Mouse (Mus musculus) left cerebral cortex, adult 2 months (tissue): ENCODE data around the gene Syndig1. TPM values are rescaled to one million over a fixed set of nuclear protein-coding genes. Genes with fewer than 3 reads are reported as not detected.

ENCODE experiments used
- DNase-seq, 2 experiments: peaks; one replicate each; pipeline ENCODE4 v3.0.0; 2021 to 2022; ENCODE audit warnings: low spot score in 2 of 2, mixed read lengths in 1 of 2; ENCODE audit errors: extremely low spot score in 1 of 2
- H3K27ac ChIP-seq: fragments of 200-600 bp; 2 replicates; pipeline ENCODE4 v1.8.1; 2022
- H3K4me3 ChIP-seq: fragments of 200-600 bp; 2 replicates; pipeline ENCODE4 v1.8.1; 2022
- CTCF ChIP-seq: fragments of 200-600 bp; IDR thresholded peaks from 2 replicates; pipeline ENCODE4 v1.8.1; 2022; ENCODE audit warnings: antibody characterized with exemption, mild to moderate bottlenecking, moderate library complexity
- intact Hi-C: fragments of 180-260 bp; cut with DNase I; formaldehyde crosslinking; loops from one replicate; pipeline ENCODE4 v1.15.1; 2025
- total RNA-seq, 2 experiments: library from RNA; stranded (reverse); gene quantifications; 2 replicates each; pipeline ENCODE4 v1.2.3; 2021

The Syndig1 gene
- total RNA-seq, 2 experiments from 2014 or later: 61.0 to 62.6 TPM

GRCm38 (mm10) chr2:149987610-149988009, 158.6 kb downstream of the Syndig1 start:
- no peak for TF ChIP-seq CTCF
- Histone ChIP-seq H3K4me3 (no peak overlapping the region), H3K27ac (no peak overlapping the region)
- intact Hi-C loops: no loop called here
- DNase-seq: no peak

- intact Hi-C loops: no loop called here
- Histone ChIP-seq H3K4me3 (no peak overlapping the region), H3K27ac (no peak overlapping the region)
- TF ChIP-seq CTCF: no peak
- no peak for DNase-seq
Observed at GRCm38 (mm10) chr2:149991506-149991905, 162.5 kb downstream of the Syndig1 start.

GRCm38 (mm10) chr2:149992921-149993320, 163.9 kb downstream of the Syndig1 start:
- no peak for DNase-seq
- Histone ChIP-seq H3K4me3 (no peak overlapping the region), H3K27ac (no peak overlapping the region)
- no peak for TF ChIP-seq CTCF
- intact Hi-C loops: no loop called here

GRCm38 (mm10) chr2:149996382-149996964, 167.5 kb downstream of the Syndig1 start:
- intact Hi-C loops: loop anchor here (5.0 kb wide), 1 partner anchor 164 kb away; the partner anchor contains the start of gene C530025M09Rik
- no peak for TF ChIP-seq CTCF
- no peak overlapping the region for H3K4me3 ChIP-seq

GRCm38 (mm10) chr2:149997657-149998056, 168.6 kb downstream of the Syndig1 start:
- H3K27ac ChIP-seq: no peak overlapping the region
- intact Hi-C loops: loop anchor here (5.0 kb wide), 1 partner anchor 165 kb away; the partner anchor contains the start of gene C530025M09Rik
- TF ChIP-seq CTCF: no peak
- DNase-seq: no peak
- no peak overlapping the region for H3K4me3 ChIP-seq

More at GRCm38 (mm10) chr2:149996382-149996964, 167.5 kb downstream of the Syndig1 start:
- no peak overlapping the region for H3K27ac ChIP-seq
- no peak for DNase-seq

- no peak for DNase-seq
- H3K27ac ChIP-seq: no peak overlapping the region
- intact Hi-C loops: loop anchor here (5.0 kb wide), 1 partner anchor 166 kb away; the partner anchor contains the start of gene C530025M09Rik
- peak; percentile 55 for TF ChIP-seq CTCF
- no peak overlapping the region for H3K4me3 ChIP-seq
Observed at GRCm38 (mm10) chr2:149998373-149999108, 169.5 kb downstream of the Syndig1 start.

GRCm38 (mm10) chr2:150000564-150000963, 171.6 kb downstream of the Syndig1 start:
- Histone ChIP-seq H3K27ac (no peak overlapping the region), H3K4me3 (no peak overlapping the region)
- DNase-seq: no peak
- TF ChIP-seq CTCF: no peak
- intact Hi-C loops: no loop called here

GRCm38 (mm10) chr2:150003499-150003898, 174.5 kb downstream of the Syndig1 start:
- Histone ChIP-seq H3K27ac (no peak overlapping the region), H3K4me3 (no peak overlapping the region)
- no peak for DNase-seq
- intact Hi-C loops: no loop called here
- TF ChIP-seq CTCF: no peak

GRCm38 (mm10) chr2:150012787-150013346, 183.9 kb downstream of the Syndig1 start:
- no peak for TF ChIP-seq CTCF
- intact Hi-C loops: no loop called here
- DNase-seq: no peak
- Histone ChIP-seq H3K27ac (no peak overlapping the region), H3K4me3 (no peak overlapping the region)

GRCm38 (mm10) chr2:150013785-150014184, 184.8 kb downstream of the Syndig1 start:
- intact Hi-C loops: no loop called here
- TF ChIP-seq CTCF: no peak
- Histone ChIP-seq H3K27ac (no peak overlapping the region), H3K4me3 (no peak overlapping the region)
- no peak for DNase-seq

- no peak overlapping the region for H3K4me3 ChIP-seq
- intact Hi-C loops: no loop called here
- DNase-seq: no peak
- no peak overlapping the region for H3K27ac ChIP-seq
- no peak for TF ChIP-seq CTCF
Observed at GRCm38 (mm10) chr2:150016303-150016702, 187.3 kb downstream of the Syndig1 start.

- intact Hi-C loops: loop anchor here (5.0 to 10.0 kb wide), 2 partner anchors 476 to 668 kb away; no protein-coding TSS in a partner anchor
- Histone ChIP-seq H3K4me3 (no peak overlapping the region), H3K27ac (no peak overlapping the region)
- TF ChIP-seq CTCF: no peak
- DNase-seq: no peak
Observed at GRCm38 (mm10) chr2:150020706-150021105, 191.7 kb downstream of the Syndig1 start.
